Mouse (Mus musculus) monocyte, adult 2 months (primary cell): Measurements from ENCODE around the gene Zfp791.
A peak's percentile ranks its signal among the peaks of the same experiment; 100 is the strongest.
"Not testable (repeated sequence)": the region's sequence is repeated elsewhere in the genome, so short reads cannot be mapped to it uniquely, and the experiment has no call there.

ENCODE experiments used
- DNase-seq, 2 experiments: peaks; one replicate each; pipeline ENCODE4 v3.0.0; 2022; ENCODE audit warnings: low spot score in 2 of 2, low read depth in 1 of 2

The Zfp791 gene

DNA sequence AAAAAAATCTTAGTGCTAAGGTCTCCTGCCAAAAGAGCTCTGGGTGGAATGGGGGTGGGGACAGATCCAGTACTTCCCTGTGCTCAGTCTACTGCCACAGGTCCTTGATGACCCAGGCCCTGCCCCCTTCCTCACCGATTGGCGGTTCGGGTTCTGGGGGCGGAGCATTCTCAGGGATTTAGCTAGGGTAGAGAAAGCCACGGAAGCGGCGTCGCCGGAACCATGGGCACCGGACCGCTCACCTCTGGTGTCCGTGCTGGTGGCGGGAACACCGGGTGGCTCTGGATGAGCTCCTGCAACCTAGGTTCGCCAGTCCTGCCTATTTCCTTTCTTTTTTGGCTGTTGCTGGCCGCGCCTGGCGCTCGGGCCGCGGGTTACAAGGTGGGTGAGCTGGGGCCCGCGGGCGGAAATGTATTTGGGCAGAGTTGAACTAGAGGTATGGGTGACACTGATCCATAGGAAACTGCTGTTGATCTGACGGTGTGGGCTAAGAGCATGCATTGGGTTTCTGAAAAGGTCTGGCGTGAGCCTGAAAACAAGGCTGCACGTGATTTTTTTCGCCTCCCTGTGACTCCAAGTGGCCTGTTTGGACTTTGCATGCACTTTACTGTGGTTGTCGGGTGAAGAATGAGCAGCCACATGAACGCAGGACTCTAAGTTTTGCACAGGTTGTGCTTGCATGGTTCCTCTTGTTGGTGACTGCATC, 39.6 kb downstream of the Zfp791 start, which contains the start of gene Man2b1:
Gene Man2b1, plus strand, starts transcription at position 163 of the 706 bp plus-strand sequence.
- DNase-seq = peak; percentile 62 to 83

GRCm38 (mm10) chr8:85082169-85082568, 40.7 kb downstream of the Zfp791 start:
- not testable (repeated sequence) for DNase-seq

- no peak for DNase-seq
These were observed 41.7 kb downstream of the Zfp791 start, which contains the start of gene Wdr83 for GRCm38 (mm10) chr8:85081216-85081555. Gene Wdr83 (minus strand): TSS chr8:85081306.

- peak in 1 of 2 experiments; percentile 51 for DNase-seq
These were observed 42.2 kb downstream of the Zfp791 start, which contains the start of gene Wdr83os for GRCm38 (mm10) chr8:85080532-85081215. Gene Wdr83os (plus strand): TSS chr8:85080740.

DNA sequence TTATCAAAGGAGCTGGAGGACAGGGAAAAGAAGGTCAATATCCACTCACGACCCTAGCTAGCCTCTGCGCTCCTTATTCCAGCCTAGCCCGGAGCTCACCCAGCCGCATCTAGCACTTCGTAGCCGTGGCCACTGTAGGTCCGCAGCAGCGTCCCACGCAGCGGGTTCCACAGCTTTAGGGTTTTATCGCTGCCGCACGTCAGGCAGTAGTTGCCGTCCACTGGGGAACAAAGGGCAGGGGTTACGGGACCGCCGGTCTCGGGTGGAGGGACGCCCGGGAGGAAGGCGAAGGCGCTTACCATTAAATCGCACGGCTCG, 42.7 kb downstream of the Zfp791 start:
- DNase-seq = no peak

GRCm38 (mm10) chr8:85076993-85077392, 45.9 kb downstream of the Zfp791 start:
- DNase-seq = peak; percentile 42 to 65

DNA sequence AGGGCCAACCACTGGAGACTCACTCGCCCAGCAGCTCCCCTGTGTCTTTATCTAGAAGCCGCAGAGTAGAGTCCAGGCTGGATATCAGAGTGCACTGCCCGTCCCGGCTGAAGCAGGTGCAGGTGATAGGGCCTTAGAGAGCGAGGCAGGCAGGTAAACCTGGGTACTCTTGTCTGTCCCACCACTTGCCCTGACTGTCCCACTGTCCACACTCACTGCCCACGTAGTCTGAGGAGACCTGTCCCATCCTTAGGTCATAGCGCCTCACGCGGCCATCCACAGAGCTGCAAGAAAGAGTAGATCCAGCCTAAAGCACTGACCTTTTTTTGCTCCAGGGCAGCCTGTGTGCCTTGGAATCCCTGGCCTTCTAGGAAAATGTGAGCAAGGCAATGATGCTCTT, 46.9 kb downstream of the Zfp791 start:
- no peak for DNase-seq

GRCm38 (mm10) chr8:85074617-85075016, 48.3 kb downstream of the Zfp791 start:
- no peak for DNase-seq

- DNase-seq = no peak
These were observed 48.7 kb downstream of the Zfp791 start for GRCm38 (mm10) chr8:85074167-85074566.

GRCm38 (mm10) chr8:85073041-85073612, 49.8 kb downstream of the Zfp791 start:
- DNase-seq = no peak

DNA sequence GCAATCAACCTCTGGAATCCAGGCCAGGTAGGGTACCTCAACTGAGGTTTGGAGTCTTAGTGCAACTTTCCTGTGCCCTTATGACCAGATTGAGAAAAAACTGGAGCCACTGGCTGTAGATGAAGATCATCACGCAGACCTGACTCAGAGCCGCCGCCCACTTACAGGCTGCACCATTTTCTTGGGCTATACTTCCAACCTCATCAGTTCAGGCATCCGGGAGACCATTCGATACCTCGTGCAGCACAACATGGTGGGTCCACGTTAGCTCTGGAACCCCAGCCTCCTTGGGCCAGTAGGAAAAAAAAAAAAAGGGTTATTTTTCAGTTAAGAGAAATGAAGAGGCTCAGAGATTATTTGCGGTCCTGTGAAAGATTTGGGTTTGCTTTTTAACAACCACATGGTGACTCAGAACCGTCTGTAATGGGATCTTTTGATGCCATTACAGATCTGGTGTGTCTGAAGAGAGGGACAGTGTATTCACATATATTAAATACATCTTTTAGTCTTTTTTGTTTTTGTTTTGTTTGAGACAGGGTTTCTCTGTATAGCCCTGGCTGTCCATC, 50.4 kb downstream of the Zfp791 start:
- DNase-seq = no peak

- DNase-seq = peak; percentile 79 to 89
These were observed 51.2 kb downstream of the Zfp791 start, which contains the start of gene Dhps for GRCm38 (mm10) chr8:85071514-85072281. Gene Dhps (plus strand): TSS chr8:85071757.

GRCm38 (mm10) chr8:85071041-85071440, 51.9 kb downstream of the Zfp791 start:
- no peak for DNase-seq

DNA sequence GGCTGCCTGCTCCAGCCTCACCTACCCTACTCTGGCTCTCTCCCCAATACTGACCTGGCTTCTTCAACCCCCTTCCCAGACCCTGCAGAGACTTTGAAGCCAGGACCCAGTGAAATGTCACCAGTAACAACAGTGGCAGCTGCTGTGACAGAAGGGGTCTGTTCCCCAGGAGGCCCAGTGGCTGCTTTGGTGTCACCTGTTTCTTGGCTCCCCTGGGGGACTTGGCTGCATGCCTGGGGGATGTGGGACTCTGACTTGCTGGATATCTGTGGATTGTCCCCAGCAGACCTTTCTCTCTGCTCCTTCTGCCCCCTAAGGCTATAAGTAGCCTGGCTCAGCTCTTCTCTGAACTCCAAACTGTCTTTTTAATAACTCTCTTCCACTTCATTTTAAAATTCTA, 54.9 kb downstream of the Zfp791 start, which contains the start of gene Gm5741:
Gene Gm5741, minus strand, starts transcription at position 1 of the 400 bp plus-strand sequence.
- DNase-seq = no peak

GRCm38 (mm10) chr8:85067155-85067554, 55.7 kb downstream of the Zfp791 start:
- no peak for DNase-seq

GRCm38 (mm10) chr8:85065213-85065612, 57.7 kb downstream of the Zfp791 start:
- no peak for DNase-seq

DNA sequence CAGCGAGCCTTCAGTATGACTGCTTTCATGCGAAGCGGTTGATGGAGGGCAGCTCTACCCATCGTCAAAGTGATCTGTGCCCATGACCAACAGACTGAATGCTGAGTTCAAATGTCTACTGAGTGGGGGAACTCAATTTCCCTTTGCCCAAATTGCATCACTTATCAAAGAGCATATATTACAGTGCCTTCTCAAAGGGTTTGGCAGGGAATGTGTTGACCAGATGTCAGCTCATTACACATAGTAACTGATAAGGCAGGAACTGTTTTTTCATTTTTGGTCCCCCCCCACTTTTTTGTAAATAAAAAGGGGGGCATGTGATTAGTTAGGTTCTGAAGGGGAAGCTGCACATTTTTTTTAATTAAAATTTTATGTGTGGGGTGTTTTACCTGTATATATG, 60.3 kb downstream of the Zfp791 start:
- DNase-seq = no peak

DNA sequence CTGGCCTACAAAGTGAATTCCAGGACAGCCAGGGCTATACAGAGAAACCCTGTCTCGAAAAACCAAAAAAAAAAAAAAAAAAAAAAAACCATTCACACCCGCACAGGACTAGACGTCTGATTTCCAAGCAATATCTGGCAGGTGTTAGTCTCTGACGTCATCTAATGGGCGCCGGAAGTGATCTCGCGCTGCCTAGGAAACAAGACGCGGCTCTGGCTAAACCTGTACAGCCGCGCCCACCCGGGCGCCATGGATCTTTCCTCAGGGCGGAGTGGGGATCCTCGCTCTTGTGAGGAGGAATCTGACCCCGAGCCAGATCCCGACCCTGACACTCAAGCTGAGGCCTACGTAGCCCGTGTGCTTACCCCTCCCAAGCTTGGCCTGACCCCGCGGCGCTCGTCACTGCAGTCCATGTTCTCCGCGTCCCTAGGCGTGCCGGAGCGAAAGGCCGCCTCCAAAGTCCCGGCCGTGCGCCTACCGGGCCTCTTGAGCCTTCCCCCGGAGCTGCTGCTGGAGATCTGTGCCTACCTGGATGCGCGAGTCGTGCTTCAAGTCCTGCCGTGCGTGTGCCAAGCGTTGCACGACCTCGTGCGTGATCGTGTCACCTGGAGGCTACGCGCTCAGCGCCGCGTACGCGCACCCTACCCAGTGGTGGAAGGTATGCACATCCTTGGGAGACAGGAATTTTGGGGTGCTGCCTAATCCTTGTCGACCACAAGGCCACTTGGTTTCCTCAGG, 62.8 kb downstream of the Zfp791 start, which contains the start of gene Fbxw9:
Gene Fbxw9, plus strand, starts transcription at position 177 of the 738 bp plus-strand sequence.
- DNase-seq = peak; percentile 53 to 71
